Mouse (Mus musculus) cerebellum, adult 2 months (tissue): ENCODE measurements at regions not wholly inside any gene's neighbourhood (a gene's known extent, or its start where the extent isn't known, plus 50 kb on each side); places are given as distances from the start of the nearest gene placed in this dataset.

Experiments used
- DNase-seq, 2 experiments: peaks; one replicate each; pipeline ENCODE4 v3.0.0; 2021
- H3K27ac ChIP-seq: fragments of 200-500 bp; 2 replicates; pipeline ENCODE4 v1.5.1; 2012; ENCODE audit warnings: low read length, control low read depth, inconsistent platforms; ENCODE audit not compliant: insufficient read depth
- H3K27me3 ChIP-seq: fragments of 200-500 bp; 2 replicates; pipeline ENCODE4 v1.6.1; 2012; ENCODE audit warnings: inconsistent platforms, mild to moderate bottlenecking, low read length, moderate library complexity; ENCODE audit not compliant: control insufficient read depth, insufficient read depth
- H3K4me1 ChIP-seq: fragments of 200-500 bp; 2 replicates; pipeline ENCODE4 v1.6.1; 2011; ENCODE audit warnings: low read length; ENCODE audit not compliant: control insufficient read depth, insufficient read depth
- H3K4me3 ChIP-seq: fragments of 200-500 bp; replicated peaks from 2 replicates; pipeline ENCODE3; 2011; ENCODE audit warnings: mild to moderate bottlenecking, low read depth, low read length, control low read depth; ENCODE audit not compliant: insufficient read depth
- CTCF ChIP-seq: fragments of 200-500 bp; IDR thresholded peaks from 2 replicates; pipeline ENCODE4 v1.5.1; 2011; ENCODE audit warnings: low read depth, mild to moderate bottlenecking, control low read depth, low read length, moderate library complexity, borderline replicate concordance; ENCODE audit not compliant: insufficient read depth
- POLR2A ChIP-seq: fragments of 200-500 bp; IDR thresholded peaks from 2 replicates; pipeline ENCODE4 v1.6.1; 2011; ENCODE audit warnings: low read length, control low read depth, borderline replicate concordance; ENCODE audit not compliant: insufficient read depth
- WGBS: fragments of 180-500 bp; shearing (Covaris S2); methylation state at CpG from one replicate; pipeline ENCODE4 v1.1.7; 2018; 5-methylcytosine and 5-hydroxymethylcytosine counted together

- DNase-seq = no peak
- Histone ChIP-seq H3K27ac (no peak overlapping the region), H3K4me1 (peaks cover 5% of the 10 kb centered on the region; the same call in 1 of the 2 replicates), H3K27me3 (no peaks in the 10 kb centered on the region), H3K4me3 (no peak overlapping the region)
- TF ChIP-seq POLR2A (no peak), CTCF (no peak)
- WGBS = 59% methylated on average over 9 of the region's 9 CpGs
Measured at GRCm38 (mm10) chr2:161340291-161340690, 231.4 kb upstream of the Chd6 start.

- Histone ChIP-seq H3K4me3 (no peak overlapping the region), H3K4me1 (peaks cover 5% of the 10 kb centered on the region; the same call in 1 of the 2 replicates), H3K27me3 (no peaks in the 10 kb centered on the region), H3K27ac (no peak overlapping the region)
- TF ChIP-seq CTCF (no peak), POLR2A (no peak)
- 26% methylated on average over 14 of the region's 14 CpGs for WGBS
- no peak for DNase-seq
Measured at GRCm38 (mm10) chr2:161339327-161340001, 230.6 kb upstream of the Chd6 start.

GRCm38 (mm10) chr2:161338953-161339326 is 230.1 kb upstream of the Chd6 start:
- Histone ChIP-seq H3K4me1 (peaks cover 5% of the 10 kb centered on the region; the same call in 1 of the 2 replicates), H3K27ac (no peak overlapping the region), H3K27me3 (no peaks in the 10 kb centered on the region), H3K4me3 (no peak overlapping the region)
- WGBS = 20% methylated on average over 3 of the region's 3 CpGs
- TF ChIP-seq POLR2A (no peak), CTCF (0 out of 2 replicates have a peak, but pooled peaks have one; percentile 3)
- no peak for DNase-seq

- TF ChIP-seq POLR2A (no peak), CTCF (no peak)
- 14% methylated on average over 2 of the region's 2 CpGs for WGBS
- Histone ChIP-seq H3K27ac (no peak overlapping the region), H3K4me3 (no peak overlapping the region), H3K27me3 (no peaks in the 10 kb centered on the region), H3K4me1 (no peaks in the 10 kb centered on the region)
- peak in 1 of 2 experiments; percentile 9 for DNase-seq
Measured at GRCm38 (mm10) chr2:161332653-161333052, 223.8 kb upstream of the Chd6 start.

- no peak overlapping the region for H3K27ac ChIP-seq
- no peak for TF ChIP-seq POLR2A
- no peak for TF ChIP-seq CTCF
- H3K27me3 ChIP-seq = no peaks in the 10 kb centered on the region
- no peaks in the 10 kb centered on the region for H3K4me1 ChIP-seq
- WGBS = 43% methylated on average over 10 of the region's 10 CpGs
- H3K4me3 ChIP-seq = no peak overlapping the region
- DNase-seq = no peak
Measured at GRCm38 (mm10) chr2:161331850-161332365, 223.0 kb upstream of the Chd6 start.

- DNase-seq = no peak
- H3K4me1 ChIP-seq = no peaks in the 10 kb centered on the region
- no peak overlapping the region for H3K27ac ChIP-seq
- TF ChIP-seq POLR2A (no peak), CTCF (no peak)
- 68% methylated on average over 3 of the region's 3 CpGs for WGBS
- no peak overlapping the region for H3K4me3 ChIP-seq
- no peaks in the 10 kb centered on the region for H3K27me3 ChIP-seq
Measured at GRCm38 (mm10) chr2:161302796-161303195, 193.9 kb upstream of the Chd6 start.

GRCm38 (mm10) chr2:161268861-161269413 is 160.1 kb upstream of the Chd6 start:
- TF ChIP-seq CTCF (no peak), POLR2A (no peak)
- H3K4me3 ChIP-seq = no peak overlapping the region
- DNase-seq = no peak
- no peaks in the 10 kb centered on the region for H3K4me1 ChIP-seq
- H3K27ac ChIP-seq = no peak overlapping the region
- WGBS = 63% methylated on average over 9 of the region's 9 CpGs
- H3K27me3 ChIP-seq = no peaks in the 10 kb centered on the region

- no peak for DNase-seq
- WGBS = 54% methylated on average over 5 of the region's 5 CpGs
- no peak for TF ChIP-seq CTCF
- no peak for TF ChIP-seq POLR2A
Measured at GRCm38 (mm10) chr2:161266476-161266875, 157.6 kb upstream of the Chd6 start.

GRCm38 (mm10) chr2:161265211-161265610 is 156.3 kb upstream of the Chd6 start:
- H3K27ac ChIP-seq = no peak overlapping the region
- WGBS = 25% methylated on average over 8 of the region's 8 CpGs

More at GRCm38 (mm10) chr2:161266476-161266875, 157.6 kb upstream of the Chd6 start:
- no peaks in the 10 kb centered on the region for H3K4me1 ChIP-seq
- no peak overlapping the region for H3K27ac ChIP-seq
- no peak overlapping the region for H3K4me3 ChIP-seq
- H3K27me3 ChIP-seq = no peaks in the 10 kb centered on the region

More at GRCm38 (mm10) chr2:161265211-161265610, 156.3 kb upstream of the Chd6 start:
- H3K4me3 ChIP-seq = no peak overlapping the region
- TF ChIP-seq CTCF = no peak
- DNase-seq = no peak
- H3K27me3 ChIP-seq = no peaks in the 10 kb centered on the region
- no peaks in the 10 kb centered on the region for H3K4me1 ChIP-seq
